Mouse (Mus musculus) spleen, adult 10 weeks (tissue): Measurements from ENCODE around the gene Olfr26. TPM values are rescaled to one million over a fixed set of nuclear protein-coding genes. Genes with fewer than 3 reads are reported as not detected.

Experiments used
- polyA plus RNA-seq: library from polyadenylated mRNA; stranded (reverse); fragments of 350-450 nt; fragmentation: Illumina TruSeq; extraction: RNeasy Lipid Tissue Mini Kit (QIAGEN cat#74804); gene quantifications from one replicate; pipeline ENCODE4 v1.2.3, GENCODE M21; 2015; ENCODE audit warnings: low replicate concordance; ENCODE audit not compliant: insufficient read depth

The Olfr26 gene
- not detected for polyA plus RNA-seq

DNA sequence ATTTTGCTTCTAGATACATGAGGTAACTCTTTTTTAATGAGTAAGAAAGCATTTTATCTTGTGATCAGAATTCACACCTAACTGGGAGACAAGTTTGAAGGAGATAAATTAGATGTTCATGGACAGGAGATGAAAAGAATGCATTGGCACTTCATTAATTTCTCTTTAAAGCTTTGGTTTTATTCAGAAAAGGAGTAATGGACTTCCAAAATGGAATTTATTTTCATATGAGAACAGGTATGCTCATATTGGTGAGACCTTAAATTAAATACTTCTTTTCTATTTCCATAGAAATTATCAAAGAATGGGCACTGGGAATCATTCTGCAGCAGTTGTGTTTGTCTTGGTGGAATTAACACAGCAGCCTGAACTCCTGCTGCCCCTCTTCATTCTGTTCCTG is at the start of gene Olfr26:
Olfr26 (plus strand) TSS at position 301 of the 400 bp plus-strand sequence.

DNA sequence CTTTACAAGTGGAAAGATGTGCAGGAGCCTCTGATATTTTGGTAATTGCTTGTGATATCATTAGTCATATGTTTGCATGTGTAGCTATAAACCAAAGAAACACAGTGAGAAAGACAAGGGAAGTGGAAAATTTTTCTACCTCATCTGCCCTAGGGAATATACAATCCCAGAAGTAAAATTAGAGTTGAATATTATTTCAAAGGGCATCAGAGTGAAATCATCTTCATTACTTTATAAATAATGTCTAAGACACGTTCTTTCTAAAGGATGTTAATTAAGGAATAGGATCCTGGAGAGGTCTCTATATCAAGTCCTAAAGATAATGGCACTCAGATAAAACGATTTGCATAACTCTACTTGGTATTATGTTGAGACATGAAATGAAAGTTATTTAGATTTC is 40.5 kb upstream of the Olfr26 start, which contains the start of gene Olfr922:
Olfr922 (plus strand) TSS at position 301 of the 400 bp plus-strand sequence.

DNA sequence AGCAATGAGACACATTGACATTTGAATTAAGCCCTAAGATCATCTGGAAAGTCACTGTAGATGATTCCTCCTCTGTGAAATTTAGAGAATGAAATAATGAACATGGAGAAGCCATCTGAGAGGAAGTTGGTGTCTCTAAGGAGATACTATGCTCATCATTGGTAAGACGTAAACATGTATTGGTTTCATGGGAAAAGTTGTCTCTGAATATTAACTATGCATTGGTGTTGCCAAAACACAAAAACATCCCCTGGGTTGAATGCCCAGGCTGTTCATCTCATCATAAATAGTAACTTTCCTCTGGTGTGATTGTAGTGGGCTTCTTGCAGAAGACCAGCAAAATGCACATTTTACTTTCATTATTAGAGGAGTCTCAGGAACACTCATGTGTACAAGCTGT is 28.6 kb upstream of the Olfr26 start, which contains the start of gene Olfr923:
Olfr923 (plus strand) TSS at position 301 of the 400 bp plus-strand sequence.

DNA sequence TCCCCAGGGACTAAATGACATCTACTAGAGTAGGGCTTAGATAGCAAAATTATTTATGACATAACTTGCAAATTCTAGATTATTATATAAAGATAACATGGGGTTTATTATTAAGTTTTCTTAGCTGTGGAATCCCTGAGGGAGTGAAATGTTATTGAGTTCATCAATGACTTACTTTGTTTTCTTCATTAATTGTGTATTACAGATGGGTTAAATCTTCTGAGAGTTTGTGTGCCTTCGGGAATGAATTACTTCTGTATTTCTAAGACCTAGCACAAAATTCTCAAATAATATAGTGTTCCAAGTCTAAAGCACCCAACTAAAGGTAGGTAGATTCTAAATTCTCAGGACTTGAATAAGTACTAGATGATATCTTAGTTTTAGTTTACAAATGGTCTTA is 10.7 kb upstream of the Olfr26 start, which contains the start of gene Olfr924:
Olfr924 (plus strand) TSS at position 301 of the 400 bp plus-strand sequence.

DNA sequence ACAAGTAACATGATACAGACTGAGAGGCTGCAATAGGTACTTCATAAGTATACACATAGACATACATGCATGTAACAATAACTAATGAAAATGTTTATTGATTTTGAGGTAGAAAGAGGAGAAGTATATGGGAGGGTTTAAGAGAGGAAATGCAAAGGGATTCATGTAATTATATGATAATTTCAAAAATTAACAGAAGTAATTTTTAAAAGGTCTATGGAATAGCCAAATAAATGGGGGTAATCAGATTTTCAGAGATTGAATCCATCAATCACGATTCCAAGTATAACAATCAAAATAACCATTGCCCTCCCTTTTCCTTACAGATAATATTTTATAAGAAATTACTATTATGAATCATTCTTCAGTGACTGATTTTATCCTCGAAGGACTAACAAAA is 22.0 kb downstream of the Olfr26 start, which contains the start of gene Olfr926:
Olfr926 (plus strand) TSS at position 301 of the 400 bp plus-strand sequence.

Other genes starting within 250 kb of the Olfr26 start
- gene Olfr914, start 250.0 kb upstream of the Olfr26 start, polyA plus RNA-seq, result not detected
- not detected for gene Olfr916, start 195.2 kb upstream of the Olfr26 start, polyA plus RNA-seq
- gene Olfr917, start 189.2 kb upstream of the Olfr26 start, polyA plus RNA-seq, result not detected
- gene Olfr918, start 180.5 kb upstream of the Olfr26 start, polyA plus RNA-seq, result not detected
- gene Olfr919, start 151.4 kb upstream of the Olfr26 start, polyA plus RNA-seq, result not detected
- gene Vwa5a, start 136.8 kb upstream of the Olfr26 start, polyA plus RNA-seq, result 43.1 TPM
- 0.32 TPM for gene Olfr920, start 102.8 kb upstream of the Olfr26 start, polyA plus RNA-seq
- not detected for gene Olfr921, start 82.0 kb upstream of the Olfr26 start, polyA plus RNA-seq
- gene Olfr922, start 40.4 kb upstream of the Olfr26 start, polyA plus RNA-seq, result not detected
- not detected for gene Olfr923, start 28.5 kb upstream of the Olfr26 start, polyA plus RNA-seq
- not detected for gene Olfr924, start 10.6 kb upstream of the Olfr26 start, polyA plus RNA-seq
- gene Olfr926, start 22.1 kb downstream of the Olfr26 start, polyA plus RNA-seq, result not detected
- not detected for gene Olfr930, start 74.7 kb downstream of the Olfr26 start, polyA plus RNA-seq
- gene Olfr933, start 117.3 kb downstream of the Olfr26 start, polyA plus RNA-seq, result not detected
- not detected for gene Olfr934, start 133.3 kb downstream of the Olfr26 start, polyA plus RNA-seq
- gene Olfr935, start 144.6 kb downstream of the Olfr26 start, polyA plus RNA-seq, result not detected
- not detected for gene Olfr146, start 168.3 kb downstream of the Olfr26 start, polyA plus RNA-seq
- gene Olfr937, start 209.9 kb downstream of the Olfr26 start, polyA plus RNA-seq, result not detected
- not detected for gene Olfr938, start 223.8 kb downstream of the Olfr26 start, polyA plus RNA-seq